Mouse (Mus musculus): Measurements from ENCODE around the gene Asnsd1.

- TF ChIP-seq GATA1 (IDR thresholded peaks at IDR 0.05; ENCODE audit: borderline replicate concordance, low read length) = no peak
- no peak for TF ChIP-seq FLI1 (IDR thresholded peaks at IDR 0.05; ENCODE audit: low read length)
These were observed 17.1 kb downstream of the Asnsd1 start for GRCm38 (mm10) chr1:53335465-53335864.

Measured in megakaryocyte, embryonic 14.5 days (primary cell).